Mouse (Mus musculus) olfactory bulb, adult 2 months (tissue): ENCODE measurements around the gene Ptprg. TPM values are rescaled to one million over a fixed set of nuclear protein-coding genes. Genes with fewer than 3 reads are reported as not detected.

Source experiments
- H3K27ac ChIP-seq: fragments of 200-500 bp; 2 replicates; pipeline ENCODE4 v1.5.1; 2012; ENCODE audit warnings: low read depth, low read length; ENCODE audit not compliant: insufficient read depth
- H3K4me1 ChIP-seq: fragments of 200-500 bp; 2 replicates; pipeline ENCODE4 v1.6.1; 2012; ENCODE audit warnings: low read length; ENCODE audit not compliant: control insufficient read depth, insufficient read depth
- H3K4me3 ChIP-seq: fragments of 200-500 bp; 2 replicates; pipeline ENCODE4 v1.5.1; 2012; ENCODE audit warnings: mild to moderate bottlenecking, low read depth, low read length, moderate library complexity; ENCODE audit not compliant: insufficient read depth
- CTCF ChIP-seq: fragments of 200-500 bp; IDR thresholded peaks from 2 replicates; pipeline ENCODE4 v1.5.1; 2012; ENCODE audit warnings: low read depth, mild to moderate bottlenecking, low read length, moderate library complexity; ENCODE audit not compliant: insufficient read depth
- POLR2A ChIP-seq: fragments of 200-500 bp; IDR thresholded peaks from 2 replicates; pipeline ENCODE4 v1.6.1; 2012; ENCODE audit warnings: mild to moderate bottlenecking, low read depth, low read length, moderate library complexity; ENCODE audit not compliant: insufficient read depth
- WGBS: fragments of 180-500 bp; shearing (Covaris S2); methylation state at CpG from one replicate; pipeline ENCODE4 v1.1.7; 2018; 5-methylcytosine and 5-hydroxymethylcytosine counted together
- polyA plus RNA-seq: library from polyadenylated mRNA; stranded (reverse); fragments of >200 nt; gene quantifications from 2 replicates; pipeline ENCODE4 v1.2.4, GENCODE M21; 2012; ENCODE audit warnings: low replicate concordance; ENCODE audit not compliant: missing spikeins, insufficient read depth, insufficient read length

Ptprg gene
- polyA plus RNA-seq, 1 experiment = not detected

- Histone ChIP-seq H3K4me1 (no peaks in the 10 kb centered on the region), H3K27ac (no peak overlapping the region), H3K4me3 (no peak overlapping the region)
- TF ChIP-seq CTCF (no peak), POLR2A (no peak)
- WGBS = 82% methylated on average over 8 of the region's 8 CpGs
These were observed 51.0 kb downstream of the Ptprg start for GRCm38 (mm10) chr14:11604133-11604865.

GRCm38 (mm10) chr14:11608366-11608765, 55.0 kb downstream of the Ptprg start:
- TF ChIP-seq CTCF = no peak
- TF ChIP-seq POLR2A = no peak
- H3K4me1 ChIP-seq = no peaks in the 10 kb centered on the region
- no peak overlapping the region for H3K27ac ChIP-seq
- 70% methylated on average over 8 of the region's 8 CpGs for WGBS
- no peak overlapping the region for H3K4me3 ChIP-seq

- Histone ChIP-seq H3K4me3 (no peak overlapping the region), H3K27ac (no peak overlapping the region), H3K4me1 (no peaks in the 10 kb centered on the region)
- WGBS = 86% methylated on average over 7 of the region's 7 CpGs
- TF ChIP-seq POLR2A = no peak
These were observed 56.7 kb downstream of the Ptprg start for GRCm38 (mm10) chr14:11609857-11610582.

- TF ChIP-seq POLR2A = no peak
- TF ChIP-seq CTCF = no peak
- no peaks in the 10 kb centered on the region for H3K4me1 ChIP-seq
- WGBS = 93% methylated on average over 5 of the region's 5 CpGs
These were observed 59.1 kb downstream of the Ptprg start for GRCm38 (mm10) chr14:11612426-11612825.

GRCm38 (mm10) chr14:11613146-11613545, 59.8 kb downstream of the Ptprg start:
- no peak overlapping the region for H3K4me3 ChIP-seq
- WGBS = 84% methylated on average over 3 of the region's 3 CpGs
- no peak for TF ChIP-seq CTCF
- TF ChIP-seq POLR2A = no peak
- no peaks in the 10 kb centered on the region for H3K4me1 ChIP-seq
- no peak overlapping the region for H3K27ac ChIP-seq

More at GRCm38 (mm10) chr14:11612426-11612825, 59.1 kb downstream of the Ptprg start:
- H3K4me3 ChIP-seq = no peak overlapping the region
- H3K27ac ChIP-seq = no peak overlapping the region

- no peaks in the 10 kb centered on the region for H3K4me1 ChIP-seq
- H3K27ac ChIP-seq = no peak overlapping the region
- H3K4me3 ChIP-seq = no peak overlapping the region
- whole genome bisulfite sequencing = 75% methylated on average over 3 of the region's 3 CpGs
- TF ChIP-seq CTCF = no peak
- no peak for TF ChIP-seq POLR2A
These were observed 62.4 kb downstream of the Ptprg start for GRCm38 (mm10) chr14:11615697-11616096.

GRCm38 (mm10) chr14:11617362-11617761, 64.0 kb downstream of the Ptprg start:
- WGBS = 68% methylated on average over 6 of the region's 6 CpGs
- TF ChIP-seq POLR2A (no peak), CTCF (no peak)
- Histone ChIP-seq H3K4me1 (peaks cover 7% of the 10 kb centered on the region; the same call in 1 of the 2 replicates), H3K4me3 (no peak overlapping the region), H3K27ac (no peak overlapping the region)

GRCm38 (mm10) chr14:11618140-11618705, 64.9 kb downstream of the Ptprg start:
- no peak for TF ChIP-seq CTCF
- no peak for TF ChIP-seq POLR2A
- Histone ChIP-seq H3K4me1 (peaks cover 7% of the 10 kb centered on the region; the same call in 1 of the 2 replicates), H3K27ac (no peak overlapping the region), H3K4me3 (no peak overlapping the region)
- WGBS = 78% methylated on average over 6 of the region's 6 CpGs

GRCm38 (mm10) chr14:11619606-11620005, 66.3 kb downstream of the Ptprg start:
- 97% methylated on average over 7 of the region's 7 CpGs for WGBS
- Histone ChIP-seq H3K4me3 (no peak overlapping the region), H3K27ac (no peak overlapping the region), H3K4me1 (peaks cover 7% of the 10 kb centered on the region; the same call in 1 of the 2 replicates)
- TF ChIP-seq CTCF (no peak), POLR2A (no peak)
